ENCODE assay signal across 8 mouse cellular contexts in genomic region chr11:120357791-120358401, GRCm38 (mm10). TPM values are rescaled to one million over a fixed set of nuclear protein-coding genes. Genes with fewer than 3 reads are reported as not detected.
A peak's percentile ranks its signal among the peaks of the same experiment; 100 is the strongest.
DNase-seq lines count a peak whose midpoint lies in the region; ATAC-seq lines count a peak whose summit lies in the region.

No protein-coding gene starts in this region.

- peak overlapping the region; percentile 92 for H3K27ac ChIP-seq in forebrain, embryonic 15.5 days (replicated peaks)
- peak overlapping the region; percentile 15 for H3K27ac ChIP-seq in liver, embryonic 16.5 days (ENCODE audit: low read length)

- no peaks in the 10 kb centered on the region for H3K36me3 ChIP-seq in forebrain, embryonic 15.5 days
- no peaks in the 10 kb centered on the region for H3K36me3 ChIP-seq in liver, embryonic 16.5 days (ENCODE audit: control insufficient read depth, insufficient read depth)

- peak overlapping the region; percentile 1; the same call in 1 of the 2 replicates for H3K4me3 ChIP-seq in forebrain, embryonic 15.5 days
- no peak overlapping the region for H3K4me3 ChIP-seq in liver, embryonic 16.5 days (ENCODE audit: low read depth, low read length)

- no peaks in the 10 kb centered on the region for H3K9me3 ChIP-seq in forebrain, embryonic 15.5 days
- H3K9me3 ChIP-seq in liver, embryonic 16.5 days (replicated peaks; ENCODE audit: control insufficient read depth, low read length), result no peaks in the 10 kb centered on the region

- H3K4me1 ChIP-seq in forebrain, embryonic 15.5 days, result peaks cover 40% of the 10 kb centered on the region
- peaks cover 44% of the 10 kb centered on the region for H3K4me1 ChIP-seq in liver, embryonic 16.5 days (ENCODE audit: control insufficient read depth, low read depth, low read length)

- peak; percentile 64 for DNase-seq in brain, embryonic 18.5 days (ENCODE audit: low read depth, low spot score)
- peak; percentile 72 to 78 for DNase-seq in heart, postnatal 10 days
- DNase-seq in kidney, postnatal 25 days, result peak; percentile 70 to 81
- peak; percentile 56 for DNase-seq in neural tube, embryonic 10.5 days (ENCODE audit: extremely low spot score, low spot score)
- DNase-seq in natural killer cell, adult 2 months (ENCODE audit: low spot score in 2 of 2), result no peak
- no peak for DNase-seq in cerebellum, adult 11-12 months

- peak; percentile 89 for ATAC-seq in forebrain, embryonic 15.5 days (replicated peaks)
- no peak for ATAC-seq in liver, embryonic 16.5 days (ENCODE audit: low read depth)

- 4% methylated on average over 10 of the region's 10 CpGs for WGBS in forebrain, embryonic 15.5 days
- 28% methylated on average over 10 of the region's 10 CpGs for WGBS in liver, embryonic 16.5 days (ENCODE audit: insufficient replicate concordance)

- no peaks in the 10 kb centered on the region for H3K27me3 ChIP-seq in forebrain, embryonic 15.5 days
- H3K27me3 ChIP-seq in liver, embryonic 16.5 days (ENCODE audit: control insufficient read depth, insufficient read depth, low read depth, low read length), result no peaks in the 10 kb centered on the region

- peak overlapping the region; percentile 35 for H3K4me2 ChIP-seq in forebrain, embryonic 15.5 days (replicated peaks)
- H3K4me2 ChIP-seq in liver, embryonic 16.5 days (ENCODE audit: low read depth, low read length), result no peak overlapping the region

- intact Hi-C loops in heart, postnatal 10 days (cut with DNase I), result no loop called here

- H3K9ac ChIP-seq in forebrain, embryonic 15.5 days (replicated peaks), result 0 out of 2 replicates have a peak overlapping the region, but pooled peaks have one; percentile 19
- H3K9ac ChIP-seq in liver, embryonic 16.5 days (ENCODE audit: low read depth, low read length), result no peak overlapping the region; the same call in 1 of the 2 replicates

RNA-seq across cellular contexts. Expression of gene Fscn2, which starts 3.4 kb away (rescaled TPM):
- polyA plus RNA-seq in forebrain, embryonic 15.5 days (2015; fragmentation: Nextera tagmentation; extraction: Ambion mirVana), result 0.97 and 1.3 TPM in 2 replicates
- total RNA-seq in heart, postnatal 10 days (2021), result not detected
- not detected in 2 replicates for polyA plus RNA-seq in liver, embryonic 16.5 days (2015; fragmentation: Nextera tagmentation; extraction: Ambion mirVana)

RNA-seq across cellular contexts. Expression of gene Actg1, which starts 9.6 kb away (rescaled TPM):
- 3,835 and 3,917 TPM in 2 replicates for polyA plus RNA-seq in forebrain, embryonic 15.5 days (2015; fragmentation: Nextera tagmentation; extraction: Ambion mirVana)
- total RNA-seq in heart, postnatal 10 days (2021), result 100 to 1,000 TPM; 691 to 703 TPM
- polyA plus RNA-seq in liver, embryonic 16.5 days (2015; fragmentation: Nextera tagmentation; extraction: Ambion mirVana), result 531 and 545 TPM in 2 replicates

RNA-seq across cellular contexts. Expression of gene Faap100, which starts 20.7 kb away (rescaled TPM):
- 72.1 and 74.1 TPM in 2 replicates for polyA plus RNA-seq in forebrain, embryonic 15.5 days (2015; fragmentation: Nextera tagmentation; extraction: Ambion mirVana)
- total RNA-seq in heart, postnatal 10 days (2021), result 10 to 100 TPM; 21.3 to 24.3 TPM
- 6.0 and 6.5 TPM in 2 replicates for polyA plus RNA-seq in liver, embryonic 16.5 days (2015; fragmentation: Nextera tagmentation; extraction: Ambion mirVana)

Comparison
In these comparisons a context has a peak if more than half of its experiments do, and no peak if none do; other contexts are left out.
1. DNase-seq: peak in brain, embryonic 18.5 days (single experiment), heart, postnatal 10 days (2 of 2), kidney, postnatal 25 days (2 of 2) and neural tube, embryonic 10.5 days (single experiment); none in natural killer cell, adult 2 months (0 of 2) and cerebellum, adult 11-12 months (single experiment).